Mouse (Mus musculus): Measurements from ENCODE around the gene 0610037L13Rik.

0610037L13Rik gene

GRCm38 (mm10) chr4:107889731-107890432 lies at the start of gene 0610037L13Rik:
TSS of gene 0610037L13Rik (plus strand) at chr4:107889813.
- peak; percentile 95 to 97 for DNase-seq

GRCm38 (mm10) chr4:107843687-107844086 lies 45.9 kb upstream of the 0610037L13Rik start:
- DNase-seq = peak; percentile 90 to 94

GRCm38 (mm10) chr4:107844971-107845370 lies 44.6 kb upstream of the 0610037L13Rik start:
- DNase-seq = peak; percentile 93 to 96

- DNase-seq = peak; percentile 37 to 47
Measured at GRCm38 (mm10) chr4:107846795-107847194, 42.8 kb upstream of the 0610037L13Rik start.

- DNase-seq = peak in 1 of 2 experiments; percentile 14
Measured at GRCm38 (mm10) chr4:107848546-107848945, 41.1 kb upstream of the 0610037L13Rik start.

GRCm38 (mm10) chr4:107849621-107850020 lies 40.0 kb upstream of the 0610037L13Rik start:
- no peak for DNase-seq

- peak; percentile 34 to 42 for DNase-seq
Measured at GRCm38 (mm10) chr4:107850091-107850490, 39.5 kb upstream of the 0610037L13Rik start.

GRCm38 (mm10) chr4:107853333-107853732 lies 36.3 kb upstream of the 0610037L13Rik start:
- peak in 1 of 2 experiments; percentile 32 for DNase-seq

GRCm38 (mm10) chr4:107853836-107854235 lies 35.8 kb upstream of the 0610037L13Rik start:
- DNase-seq = no peak

- DNase-seq = peak; percentile 77 to 78
Measured at GRCm38 (mm10) chr4:107856958-107857686, 32.5 kb upstream of the 0610037L13Rik start.

GRCm38 (mm10) chr4:107858995-107859394 lies 30.6 kb upstream of the 0610037L13Rik start:
- no peak for DNase-seq

GRCm38 (mm10) chr4:107864866-107865265 lies 24.7 kb upstream of the 0610037L13Rik start:
- DNase-seq = no peak

- peak; percentile 99 for DNase-seq
Measured at GRCm38 (mm10) chr4:107879254-107880050, 10.2 kb upstream of the 0610037L13Rik start, which contains the start of gene Magoh. TSS of gene Magoh (plus strand) at chr4:107879755.

GRCm38 (mm10) chr4:107881631-107882030 lies 8.0 kb upstream of the 0610037L13Rik start:
- no peak for DNase-seq

GRCm38 (mm10) chr4:107886371-107886770 lies 3.2 kb upstream of the 0610037L13Rik start:
- DNase-seq = no peak

- no peak for DNase-seq
Measured at GRCm38 (mm10) chr4:107889385-107889730, 255 bp upstream of the 0610037L13Rik start.

- DNase-seq = peak; percentile 20 to 56
Measured at GRCm38 (mm10) chr4:107892663-107893062, 3.0 kb downstream of the 0610037L13Rik start.

GRCm38 (mm10) chr4:107899211-107899927 lies 9.8 kb downstream of the 0610037L13Rik start:
- DNase-seq = no peak

GRCm38 (mm10) chr4:107900206-107900605 lies 10.6 kb downstream of the 0610037L13Rik start:
- no peak for DNase-seq

GRCm38 (mm10) chr4:107904252-107904651 lies 14.6 kb downstream of the 0610037L13Rik start:
- no peak for DNase-seq

GRCm38 (mm10) chr4:107906561-107906960 lies 16.9 kb downstream of the 0610037L13Rik start:
- DNase-seq = no peak

GRCm38 (mm10) chr4:107910020-107910419 lies 20.4 kb downstream of the 0610037L13Rik start:
- DNase-seq = no peak

Data from cerebellum, postnatal 10 days (tissue).